Mouse (Mus musculus) brain, embryonic 18.5 days (tissue): ENCODE results near the gene Fcmr.

ENCODE experiments used
- DNase-seq: peaks from one replicate; pipeline ENCODE4 v3.0.0-alpha.2; 2012; ENCODE audit warnings: low read depth, low spot score

Gene Fcmr

GRCm38 (mm10) chr1:130865541-130866221 is at the start of gene Fcmr:
Fcmr (plus strand) TSS chr1:130865669.
- no peak for DNase-seq

GRCm38 (mm10) chr1:130819737-130820136 is 45.7 kb upstream of the Fcmr start:
- no peak for DNase-seq

- DNase-seq = no peak
Observed at GRCm38 (mm10) chr1:130820316-130821148, 44.9 kb upstream of the Fcmr start.

- no peak for DNase-seq
Observed at GRCm38 (mm10) chr1:130821149-130821471, 44.4 kb upstream of the Fcmr start.

- DNase-seq = no peak
Observed at GRCm38 (mm10) chr1:130821911-130822625, 43.4 kb upstream of the Fcmr start.

GRCm38 (mm10) chr1:130826448-130826847 is 39.0 kb upstream of the Fcmr start, which contains the start of gene Pigr:
Pigr (plus strand) TSS chr1:130826684.
- no peak for DNase-seq

GRCm38 (mm10) chr1:130828656-130829055 is 36.8 kb upstream of the Fcmr start:
- DNase-seq = no peak

- DNase-seq = no peak
Observed at GRCm38 (mm10) chr1:130829906-130830830, 35.3 kb upstream of the Fcmr start.

- DNase-seq = no peak
Observed at GRCm38 (mm10) chr1:130832230-130833149, 33.0 kb upstream of the Fcmr start.

- DNase-seq = peak; percentile 59
Observed at GRCm38 (mm10) chr1:130835161-130835936, 30.1 kb upstream of the Fcmr start.

- no peak for DNase-seq
Observed at GRCm38 (mm10) chr1:130838288-130838687, 27.2 kb upstream of the Fcmr start.

GRCm38 (mm10) chr1:130840599-130841379 is 24.7 kb upstream of the Fcmr start:
- DNase-seq = no peak

GRCm38 (mm10) chr1:130841621-130842020 is 23.8 kb upstream of the Fcmr start:
- no peak for DNase-seq

GRCm38 (mm10) chr1:130844516-130844915 is 21.0 kb upstream of the Fcmr start:
- no peak for DNase-seq

- no peak for DNase-seq
Observed at GRCm38 (mm10) chr1:130849530-130850214, 15.8 kb upstream of the Fcmr start.

- no peak for DNase-seq
Observed at GRCm38 (mm10) chr1:130850405-130850804, 15.1 kb upstream of the Fcmr start.

- no peak for DNase-seq
Observed at GRCm38 (mm10) chr1:130854819-130855218, 10.7 kb upstream of the Fcmr start.

- no peak for DNase-seq
Observed at GRCm38 (mm10) chr1:130855723-130856122, 9.7 kb upstream of the Fcmr start.
